Mouse (Mus musculus) spleen, postnatal 10 days (tissue): ENCODE results near the gene Il4i1.
"Not testable (repeated sequence)": the region's sequence is repeated elsewhere in the genome, so short reads cannot be mapped to it uniquely, and the experiment has no call there.

ENCODE experiments used
- DNase-seq, 2 experiments: peaks; one replicate each; pipeline ENCODE4 v3.0.0; 2021 to 2022; ENCODE audit warnings: low spot score in 2 of 2

The Il4i1 gene

GRCm38 (mm10) chr7:44863210-44863609 lies 47.0 kb downstream of the Il4i1 start:
- no peak for DNase-seq

- no peak for DNase-seq
Measured at GRCm38 (mm10) chr7:44863982-44864494, 47.9 kb downstream of the Il4i1 start.

GRCm38 (mm10) chr7:44864595-44865542 lies 48.7 kb downstream of the Il4i1 start:
- peak in 1 of 2 experiments; percentile 46 for DNase-seq

GRCm38 (mm10) chr7:44866276-44867009 lies 50.3 kb downstream of the Il4i1 start:
- peak in 1 of 2 experiments; percentile 66 for DNase-seq

- DNase-seq: no peak
Measured at GRCm38 (mm10) chr7:44867010-44867702, 51.0 kb downstream of the Il4i1 start.

- no peak for DNase-seq
Measured at GRCm38 (mm10) chr7:44867802-44868201, 51.6 kb downstream of the Il4i1 start.

GRCm38 (mm10) chr7:44868465-44868864 lies 52.3 kb downstream of the Il4i1 start:
- no peak for DNase-seq

- peak; percentile 46 to 60 for DNase-seq
Measured at GRCm38 (mm10) chr7:44868919-44869696, 52.9 kb downstream of the Il4i1 start.

- DNase-seq: peak; percentile 61 to 81
Measured at GRCm38 (mm10) chr7:44869697-44870528, 53.7 kb downstream of the Il4i1 start, which contains the start of gene Ptov1. Ptov1 (minus strand) TSS chr7:44869788.

- DNase-seq: no peak
Measured at GRCm38 (mm10) chr7:44870614-44871013, 54.4 kb downstream of the Il4i1 start.

- DNase-seq: no peak
Measured at GRCm38 (mm10) chr7:44871181-44871580, 55.0 kb downstream of the Il4i1 start.

GRCm38 (mm10) chr7:44871774-44872173 lies 55.6 kb downstream of the Il4i1 start:
- DNase-seq: not testable (repeated sequence)

GRCm38 (mm10) chr7:44877833-44878232 lies 61.6 kb downstream of the Il4i1 start:
- DNase-seq: no peak

GRCm38 (mm10) chr7:44883036-44883435 lies 66.8 kb downstream of the Il4i1 start:
- no peak for DNase-seq

GRCm38 (mm10) chr7:44884637-44885036 lies 68.5 kb downstream of the Il4i1 start:
- DNase-seq: no peak

- no peak for DNase-seq
Measured at GRCm38 (mm10) chr7:44886964-44887363, 70.8 kb downstream of the Il4i1 start.

GRCm38 (mm10) chr7:44888256-44889105 lies 72.3 kb downstream of the Il4i1 start:
- no peak for DNase-seq

GRCm38 (mm10) chr7:44890180-44890579 lies 74.0 kb downstream of the Il4i1 start:
- no peak for DNase-seq
